Mouse (Mus musculus): ENCODE data around the gene Slc25a12. TPM values are rescaled to one million over a fixed set of nuclear protein-coding genes. Genes with fewer than 3 reads are reported as not detected.

Slc25a12 gene
- 10 to 100 TPM; 58.5 to 67.3 TPM for total RNA-seq (2023)

DNA sequence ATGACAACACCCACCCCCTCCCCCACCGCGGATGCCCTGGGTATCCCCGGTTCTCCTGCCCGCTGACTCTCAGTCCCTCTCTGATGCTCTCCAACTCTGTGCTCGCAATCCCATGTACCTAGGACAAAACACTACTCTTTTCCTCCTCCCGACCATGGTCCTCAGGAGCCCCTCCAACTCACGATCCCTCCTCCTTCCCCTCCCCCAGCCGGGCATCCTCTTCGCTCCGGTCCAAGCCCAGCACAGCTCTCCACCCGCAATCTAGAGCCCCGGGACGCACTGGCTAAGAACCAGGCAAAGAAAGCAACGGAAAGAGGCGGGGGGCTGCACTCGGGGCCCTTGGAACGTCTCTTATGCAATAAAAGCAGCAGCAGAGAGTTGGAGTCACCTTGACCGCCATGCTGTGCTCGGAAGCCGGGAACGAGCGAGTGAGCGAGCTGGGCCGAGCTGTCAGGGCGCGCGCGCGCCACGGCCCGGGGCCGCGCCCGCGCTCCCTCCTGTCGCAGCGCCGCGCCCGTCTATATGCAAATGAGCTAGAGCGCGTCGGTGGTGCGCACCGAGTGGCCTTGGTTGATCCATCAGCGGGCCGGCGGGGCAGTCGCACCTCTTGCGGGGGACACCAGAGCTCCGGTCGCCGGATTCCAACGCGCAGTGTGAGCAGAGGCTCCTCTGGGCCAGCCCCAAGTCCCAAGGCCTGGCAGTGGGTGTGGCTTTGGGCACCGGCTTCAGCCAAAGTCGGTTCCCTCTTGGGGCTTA, at the start of gene Slc25a12:
TSS of gene Slc25a12 (minus strand) at position 625 of the 756 bp plus-strand sequence.

DNA sequence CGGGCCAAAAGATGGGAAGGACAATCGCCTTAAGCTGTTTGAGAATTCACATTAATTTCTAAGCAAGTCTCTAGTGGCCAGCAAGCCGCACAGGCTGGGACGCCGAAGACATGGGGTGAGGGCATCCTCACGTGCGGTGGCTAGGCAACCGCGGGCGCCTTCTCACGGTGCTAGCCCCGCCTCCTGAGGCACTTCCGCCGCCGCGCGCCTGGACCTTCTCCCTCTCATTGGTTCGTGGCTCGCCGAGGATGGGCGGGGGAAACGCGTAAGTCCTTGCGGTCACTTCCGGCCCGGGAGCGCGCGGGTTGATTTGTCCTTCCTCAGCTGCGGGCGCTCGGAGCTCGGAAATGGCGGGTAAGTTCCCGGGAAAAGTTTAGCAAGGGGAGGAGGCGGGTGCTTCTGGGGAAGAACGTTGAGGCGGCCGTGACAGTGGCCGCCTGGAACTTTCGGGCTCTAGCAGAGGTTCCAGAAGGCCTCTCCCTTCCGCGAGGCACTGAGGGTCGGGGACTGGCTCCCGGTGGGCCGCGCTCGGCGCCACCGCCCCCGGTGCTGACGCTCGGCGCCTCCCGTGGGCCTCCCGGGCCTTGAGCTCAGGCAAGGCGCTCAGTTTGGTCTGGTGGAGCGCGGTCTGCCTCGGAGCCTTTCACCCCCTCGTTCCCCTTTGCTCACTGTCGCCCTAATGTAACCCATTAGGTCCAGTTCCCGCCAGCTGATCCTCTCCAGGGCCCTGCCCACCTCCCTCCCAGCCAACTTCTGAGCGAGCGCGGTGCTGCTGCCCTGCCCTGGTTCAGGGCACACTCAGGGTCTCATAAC, 21.6 kb upstream of the Slc25a12 start, which contains the start of gene Hat1:
TSS of gene Hat1 (plus strand) at position 8 of the 813 bp plus-strand sequence.

Other genes starting within 250 kb of the Slc25a12 start
- gene Cybrd1, start 249.8 kb downstream of the Slc25a12 start, total RNA-seq (2023), result under 1 TPM; 0.11 to 0.15 TPM
- 10 to 100 TPM; 76.9 to 79.2 TPM for gene Dync1i2, start 156.0 kb downstream of the Slc25a12 start, total RNA-seq (2023)
- gene Hat1, start 21.2 kb upstream of the Slc25a12 start, total RNA-seq (2023), result 10 to 100 TPM; 38.9 to 45.3 TPM
- 10 to 100 TPM; 10.2 to 12.6 TPM for gene Metap1d, start 85.5 kb upstream of the Slc25a12 start, total RNA-seq (2023)
- under 1 TPM in 1 of 2 experiments, not detected in 1; 0.11 TPM for gene Dlx1, start 160.4 kb upstream of the Slc25a12 start, total RNA-seq (2023)
- not detected for gene Dlx2, start 179.0 kb upstream of the Slc25a12 start, total RNA-seq (2023)